Mouse (Mus musculus) kidney, postnatal 14 days (tissue): Measurements from ENCODE around the gene Sh3glb1.
A peak's percentile ranks its signal among the peaks of the same experiment; 100 is the strongest.

Experiments
- DNase-seq: peaks from one replicate; pipeline ENCODE4 v3.0.0; 2022; ENCODE audit warnings: mixed read lengths

The Sh3glb1 gene

DNA sequence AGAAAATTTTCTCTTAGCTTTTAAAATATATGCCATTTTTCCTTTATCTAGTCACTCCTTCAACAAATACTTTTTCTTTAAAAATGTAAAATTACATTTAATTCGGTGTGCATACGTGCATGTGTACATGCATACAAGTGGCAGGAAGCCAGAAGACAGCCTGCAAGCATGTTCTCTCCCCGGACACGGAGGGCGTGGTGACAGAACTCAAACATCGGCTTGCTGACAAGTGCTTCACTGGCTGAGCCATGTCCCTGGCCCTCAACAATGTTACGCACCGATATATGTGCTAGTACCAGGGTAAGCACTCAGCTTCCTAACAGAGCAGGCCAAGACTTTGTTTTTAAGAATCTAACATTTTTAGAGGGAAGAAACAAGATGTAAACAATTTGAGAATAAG lies 5.5 kb downstream of the Sh3glb1 start:
- no peak for DNase-seq

DNA sequence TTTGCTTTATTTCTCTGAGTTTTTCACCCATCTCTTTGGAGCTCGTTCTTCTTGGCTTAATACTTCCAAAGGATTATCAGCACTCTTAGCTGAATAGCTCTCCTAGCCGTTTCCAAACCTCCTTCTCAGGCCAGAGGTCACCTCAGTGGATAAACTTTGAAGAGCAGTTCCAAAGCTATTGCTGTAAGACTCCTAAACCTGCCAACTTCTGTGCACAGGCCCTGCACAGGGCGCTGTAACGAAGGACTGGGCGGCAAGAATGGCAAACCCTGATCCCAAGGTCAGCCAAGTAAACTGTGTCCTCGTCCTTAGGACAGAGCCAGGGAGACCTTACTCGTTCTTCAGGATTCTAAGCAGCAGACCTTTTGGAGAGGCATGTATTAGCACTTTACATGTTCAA lies 6.0 kb downstream of the Sh3glb1 start:
- DNase-seq: peak; percentile 48

DNA sequence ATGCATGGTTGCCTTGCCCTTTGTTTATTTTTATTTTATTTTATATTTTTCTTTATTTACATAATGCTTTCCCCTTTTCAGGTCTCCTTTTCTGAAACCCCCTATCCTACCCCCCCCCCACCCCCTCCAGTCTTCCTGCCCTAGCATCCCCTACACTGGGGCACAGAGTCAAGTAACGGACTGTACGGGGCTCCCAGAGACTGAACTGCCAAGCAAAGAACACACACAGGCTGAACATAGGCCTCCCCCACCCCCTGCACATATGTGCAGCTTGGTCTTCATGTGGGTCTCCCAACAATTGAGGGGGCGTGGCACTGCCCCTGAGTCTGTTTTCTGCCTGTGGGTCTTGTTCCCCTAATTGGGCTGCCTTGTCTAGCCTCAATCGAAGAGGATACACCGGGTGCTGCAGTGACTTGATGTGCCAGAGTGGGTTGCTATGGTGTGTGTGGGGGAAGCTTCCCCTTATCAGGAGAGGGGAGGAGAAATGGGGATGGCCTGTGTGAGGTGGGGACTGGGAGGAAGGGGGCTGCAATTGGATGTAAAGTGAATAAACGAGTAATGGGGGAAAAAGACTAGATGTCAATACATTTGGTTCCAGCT lies 8.4 kb downstream of the Sh3glb1 start:
- no peak for DNase-seq

DNA sequence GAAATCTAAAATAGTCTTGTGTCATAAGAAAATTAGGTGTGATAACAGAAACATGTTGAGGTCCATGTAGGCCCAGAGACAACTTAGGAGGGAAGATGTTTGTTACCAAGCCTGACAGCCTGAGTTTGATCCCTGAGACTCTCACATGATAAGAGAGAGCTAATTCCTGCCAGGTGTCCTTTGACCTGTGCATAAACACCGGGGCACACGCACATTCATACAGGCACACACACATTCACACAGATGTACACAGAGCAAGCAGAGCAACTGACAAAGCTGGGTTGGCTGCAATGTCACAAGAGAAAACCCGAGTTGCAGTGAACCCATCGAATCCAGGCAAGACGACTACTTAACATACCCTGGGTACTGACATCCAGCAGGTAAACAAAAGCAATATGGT lies 11.5 kb downstream of the Sh3glb1 start:
- no peak for DNase-seq

DNA sequence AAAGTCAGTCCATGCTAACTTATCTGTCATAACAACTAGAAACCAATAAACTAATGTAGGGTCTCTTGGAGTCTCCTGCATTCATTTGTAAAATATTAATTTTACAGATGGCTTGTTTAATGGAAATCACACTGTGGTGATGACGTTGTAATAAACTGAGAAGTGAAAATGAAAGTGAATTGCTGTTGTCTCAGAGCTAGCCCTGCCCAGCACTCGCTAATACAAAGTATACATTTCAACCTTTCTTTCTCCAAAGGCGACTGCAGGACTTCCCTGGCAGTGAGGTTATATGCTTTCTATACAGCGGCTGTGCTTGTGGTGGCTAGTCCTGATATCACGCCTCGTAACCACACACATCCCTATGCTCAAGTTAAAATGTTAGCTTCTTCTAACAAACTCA lies 16.2 kb downstream of the Sh3glb1 start:
- no peak for DNase-seq

DNA sequence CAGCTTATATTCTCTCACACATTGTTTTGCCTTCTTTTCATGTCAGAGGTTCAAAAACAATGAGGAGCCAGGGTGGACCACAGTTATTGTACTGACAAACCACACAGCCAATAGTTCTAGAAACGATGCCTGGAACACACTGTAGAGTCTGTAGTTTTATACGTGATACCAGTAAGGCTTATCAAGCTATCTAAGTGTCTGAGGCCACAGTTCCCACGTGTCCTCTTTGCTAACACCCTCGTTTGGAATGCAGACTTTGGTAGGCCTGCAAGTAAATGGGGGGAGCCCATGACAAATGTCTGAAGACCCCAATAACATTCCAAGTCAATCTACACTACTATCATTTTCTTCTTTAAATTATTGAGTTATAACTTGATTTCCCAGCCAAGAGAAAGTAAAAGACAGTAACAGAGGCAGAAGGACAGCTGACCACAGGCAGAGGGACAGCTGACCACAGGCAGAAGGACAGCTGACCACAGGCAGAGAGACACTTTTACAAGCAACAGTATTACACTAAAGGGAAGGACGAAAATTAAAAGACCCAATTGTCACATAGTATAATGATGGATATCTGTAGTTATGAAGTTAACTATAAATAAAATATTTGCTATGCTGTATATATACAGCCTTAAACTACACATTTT lies 21.2 kb downstream of the Sh3glb1 start:
- DNase-seq: no peak

DNA sequence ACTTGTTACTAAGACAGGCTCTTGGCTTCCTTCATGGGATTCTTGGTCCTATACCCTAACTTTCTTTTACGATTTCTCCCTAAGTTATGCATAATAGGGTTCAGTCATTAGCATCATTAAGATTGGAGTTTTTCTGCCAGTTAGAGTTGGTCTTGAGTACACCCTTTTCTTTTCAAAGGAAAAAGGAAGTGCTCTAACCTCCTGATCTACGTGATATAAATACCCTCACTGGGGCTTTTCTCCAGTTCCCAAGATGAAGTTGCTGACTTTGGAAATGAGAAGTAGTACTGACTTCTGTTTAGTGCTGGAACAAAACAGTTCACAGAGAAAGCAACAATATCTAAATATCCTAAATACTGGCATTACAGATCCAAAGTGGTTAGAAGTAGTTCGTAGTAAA lies 22.2 kb downstream of the Sh3glb1 start:
- no peak for DNase-seq

DNA sequence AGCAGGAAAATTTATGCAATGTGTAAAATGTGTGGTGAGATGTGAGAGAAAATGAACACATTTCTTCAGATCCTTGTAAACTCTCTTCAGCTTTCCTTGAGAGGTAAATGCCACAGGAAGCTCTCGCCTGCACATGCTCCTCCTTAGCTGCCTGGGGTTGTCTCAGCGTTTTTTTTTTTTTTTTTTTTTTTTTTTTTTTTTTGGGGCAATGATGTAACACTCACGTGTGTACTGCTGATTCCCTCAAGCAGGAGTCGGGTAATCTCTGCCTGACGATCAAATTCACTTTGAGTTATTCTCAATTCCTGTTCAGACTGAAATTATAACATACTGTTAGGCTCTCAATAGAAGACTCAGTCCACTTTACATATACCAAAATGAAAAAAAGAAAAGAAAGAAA lies 23.0 kb downstream of the Sh3glb1 start:
- DNase-seq: no peak

DNA sequence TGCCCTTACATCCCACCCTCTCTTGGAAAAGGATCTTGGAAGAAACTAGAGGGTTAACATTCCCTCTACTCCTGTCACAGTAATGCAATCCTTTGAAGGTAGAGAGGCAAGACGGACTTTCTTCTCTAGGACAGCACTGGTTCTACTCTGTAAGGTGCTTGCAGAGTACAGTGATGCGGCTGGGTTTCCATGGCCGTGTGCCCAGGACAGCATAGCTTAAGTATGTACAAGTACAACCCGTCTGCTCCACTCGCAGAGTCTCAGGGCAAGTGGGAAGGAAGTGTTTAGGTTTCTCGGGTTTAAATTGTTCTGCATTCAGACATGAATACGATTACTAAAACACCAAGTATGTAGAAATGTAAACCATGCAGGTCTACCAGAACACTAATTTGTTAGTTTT lies 25.2 kb downstream of the Sh3glb1 start:
- DNase-seq: no peak

DNA sequence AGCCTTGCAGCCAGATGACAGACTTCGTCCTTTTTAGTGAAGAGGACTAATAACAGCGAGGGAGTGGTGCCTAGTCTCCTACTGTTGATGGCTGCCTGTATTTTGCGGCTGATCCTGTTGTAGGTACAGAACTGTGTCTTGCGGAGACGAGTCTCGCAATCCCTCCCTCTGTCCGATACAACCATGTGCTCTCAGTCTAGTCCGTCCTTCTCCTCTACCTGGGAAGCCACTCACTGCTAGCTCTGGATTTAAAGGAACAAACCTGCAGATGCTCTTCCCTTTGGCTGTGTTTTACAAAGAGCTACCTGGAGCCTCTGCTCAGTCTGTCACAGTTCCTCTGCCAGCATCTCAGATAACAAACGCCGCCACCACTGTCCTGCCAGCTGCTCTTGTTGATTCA lies 26.1 kb downstream of the Sh3glb1 start:
- no peak for DNase-seq

DNA sequence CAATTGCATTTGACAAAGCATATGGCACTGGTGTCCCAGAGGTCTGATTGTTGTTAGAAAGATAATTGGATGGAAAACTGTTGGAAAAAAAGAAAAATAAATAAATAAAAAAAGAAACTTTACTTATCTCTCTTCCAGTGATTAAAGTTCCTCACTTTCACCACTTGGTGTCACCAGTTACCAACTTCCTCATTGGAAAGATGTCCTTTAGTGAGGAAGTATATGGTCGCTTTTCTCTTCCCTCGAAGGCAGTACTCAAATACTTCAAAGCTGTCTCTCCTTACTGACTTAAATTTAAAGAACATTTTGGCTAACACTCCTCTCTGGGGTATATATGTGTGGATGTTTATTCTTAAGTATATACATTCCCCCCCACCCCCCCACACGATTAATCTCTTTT lies 28.1 kb downstream of the Sh3glb1 start:
- peak; percentile 27 for DNase-seq

DNA sequence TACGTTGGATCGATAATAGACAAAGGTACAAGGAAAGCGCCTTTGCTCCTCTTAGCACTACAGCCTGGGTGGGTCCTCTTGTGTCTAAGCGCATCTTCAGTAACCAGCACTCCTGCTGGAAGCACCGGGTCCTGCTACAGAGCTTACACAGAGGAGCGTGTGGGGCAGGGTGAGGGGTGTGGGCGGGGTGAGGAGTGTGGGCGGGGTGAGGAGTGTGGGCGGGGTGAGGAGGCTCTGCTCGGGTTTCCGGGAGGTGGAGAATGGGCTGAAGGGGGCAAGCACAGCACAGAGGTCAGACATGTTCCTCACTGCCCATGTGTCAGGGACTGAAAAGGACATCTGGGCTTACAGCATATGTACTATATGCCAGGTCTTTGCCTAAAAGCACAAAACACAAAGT lies 30.9 kb downstream of the Sh3glb1 start:
- peak; percentile 26 for DNase-seq

DNA sequence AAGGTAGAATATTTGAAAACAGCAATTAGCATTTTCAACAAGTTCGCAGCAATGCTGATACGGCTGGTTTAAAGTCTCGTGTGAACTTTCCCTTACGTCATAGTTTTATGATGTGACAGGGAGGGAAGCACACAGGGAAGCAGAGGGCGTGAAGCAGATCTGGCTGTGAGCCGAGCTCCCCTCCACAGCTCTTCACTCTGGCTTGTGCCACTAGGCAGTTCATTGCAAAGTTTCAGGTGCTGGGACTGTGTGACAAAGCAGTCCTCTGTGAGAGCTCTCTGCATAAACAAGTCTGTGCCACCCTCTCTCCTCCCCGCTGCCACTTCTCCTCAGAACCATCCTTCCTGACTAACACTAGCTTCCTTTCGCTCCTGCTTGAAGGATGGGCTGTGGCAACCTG lies 31.9 kb downstream of the Sh3glb1 start:
- no peak for DNase-seq

DNA sequence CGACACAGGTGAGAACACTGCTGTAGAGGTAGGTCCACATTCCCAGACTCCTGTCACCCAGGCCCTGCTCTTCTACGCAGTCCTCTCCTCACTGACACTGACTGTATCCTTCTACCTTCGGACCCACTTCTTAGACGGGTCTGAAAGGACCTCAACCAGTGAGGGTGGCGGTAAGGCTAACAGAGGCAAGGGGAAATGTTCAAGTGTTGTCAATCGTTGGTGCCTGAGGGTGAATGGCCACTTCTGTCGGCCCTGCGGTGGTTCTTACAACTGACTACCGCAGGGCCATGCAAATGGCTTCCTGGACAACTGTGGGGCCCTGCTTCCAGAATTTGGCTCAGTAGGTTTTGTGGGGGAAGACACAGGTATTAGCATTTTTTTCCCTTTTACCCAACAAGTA lies 32.5 kb downstream of the Sh3glb1 start:
- no peak for DNase-seq

DNA sequence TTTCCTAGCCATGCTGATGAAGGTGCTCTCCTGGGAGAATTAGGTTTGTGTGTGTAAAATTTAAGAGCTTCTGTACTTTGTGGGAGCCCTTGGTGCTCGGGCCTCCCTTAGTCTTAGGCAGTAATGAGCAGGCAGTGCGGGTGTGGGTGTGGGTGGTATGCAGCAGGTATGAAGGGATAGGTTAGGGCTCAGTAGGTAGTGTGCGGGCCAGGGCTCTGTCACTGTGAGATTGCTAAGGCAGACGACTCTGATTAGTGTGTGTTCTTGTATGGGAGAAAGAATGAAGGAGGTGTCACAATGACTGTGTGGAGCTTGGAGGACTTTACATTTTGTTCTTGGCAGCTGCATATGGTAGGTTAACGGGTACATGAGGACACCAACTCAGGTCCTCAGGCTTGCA lies 34.0 kb downstream of the Sh3glb1 start:
- no peak for DNase-seq

DNA sequence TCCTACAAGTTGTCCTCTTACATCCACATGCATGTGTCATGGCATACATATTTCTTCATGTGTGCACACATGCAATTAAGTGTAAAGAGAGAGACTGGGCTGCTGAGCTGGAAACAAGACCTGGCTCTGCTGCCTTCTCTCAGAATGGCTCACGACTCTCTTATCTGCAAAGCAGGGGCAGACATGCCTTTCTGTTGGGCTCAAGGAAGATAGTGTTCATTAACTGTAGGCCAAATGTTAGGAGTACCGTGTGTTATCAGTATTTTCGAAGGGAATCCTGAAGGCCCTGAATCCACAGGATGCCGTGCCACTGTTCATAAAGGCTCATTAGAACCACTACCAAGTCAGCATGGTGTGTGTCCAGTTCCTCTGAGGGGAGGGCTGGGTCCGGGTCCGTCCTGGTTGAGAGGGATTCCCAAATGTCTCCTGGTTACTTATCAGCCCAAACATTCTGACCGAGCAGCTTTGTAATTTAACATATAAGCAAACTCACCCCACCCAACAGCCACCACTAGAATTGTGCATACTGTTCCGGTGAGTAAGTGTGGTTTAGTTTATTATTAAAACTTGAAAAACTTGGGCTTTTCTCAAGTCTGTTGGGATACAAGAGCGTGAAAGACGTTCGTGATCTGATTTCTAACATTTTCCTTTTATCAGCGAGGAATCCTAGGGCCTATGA lies 36.9 kb downstream of the Sh3glb1 start:
- no peak for DNase-seq

DNA sequence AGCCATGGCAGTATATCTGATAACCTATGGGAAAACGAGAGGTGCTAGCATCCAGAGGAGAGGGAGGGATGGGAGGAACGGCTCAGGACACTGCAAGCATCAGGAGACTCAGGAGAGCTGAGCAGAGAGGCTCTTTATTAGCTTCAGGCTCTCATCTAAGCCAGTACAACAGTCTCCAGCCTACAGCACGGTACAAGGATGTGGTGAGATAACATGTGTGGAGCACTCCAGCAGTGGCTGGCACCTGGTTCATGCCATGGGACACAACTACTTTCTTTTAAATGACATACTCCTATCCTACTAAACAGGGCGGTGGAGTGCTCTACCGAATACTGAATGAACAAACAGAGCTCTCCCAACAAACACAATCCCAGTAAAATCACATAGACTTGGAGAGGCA lies 38.6 kb downstream of the Sh3glb1 start:
- no peak for DNase-seq

DNA sequence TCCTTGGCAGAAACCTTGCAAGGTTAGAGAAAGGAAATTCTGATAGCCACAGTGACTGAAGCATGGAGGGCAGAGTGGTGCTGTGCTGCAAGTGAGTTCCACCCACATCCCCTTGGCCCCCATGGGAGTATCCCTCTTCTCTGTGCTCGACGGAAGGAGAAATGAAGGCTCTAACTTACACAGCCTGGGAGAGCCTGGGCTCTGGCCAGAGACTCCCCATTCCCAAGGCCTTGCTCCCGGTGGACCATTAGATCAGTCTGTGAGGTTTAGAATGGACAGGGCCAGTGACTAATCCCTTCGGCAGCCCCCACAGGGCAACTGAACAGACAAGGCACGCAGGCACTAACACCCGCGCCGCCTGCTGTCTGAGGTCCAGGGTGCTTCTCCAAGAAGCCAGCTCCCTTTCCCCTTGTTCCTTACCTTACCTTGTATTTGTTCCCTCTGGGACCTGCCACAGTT lies 40.4 kb downstream of the Sh3glb1 start:
- DNase-seq: no peak

DNA sequence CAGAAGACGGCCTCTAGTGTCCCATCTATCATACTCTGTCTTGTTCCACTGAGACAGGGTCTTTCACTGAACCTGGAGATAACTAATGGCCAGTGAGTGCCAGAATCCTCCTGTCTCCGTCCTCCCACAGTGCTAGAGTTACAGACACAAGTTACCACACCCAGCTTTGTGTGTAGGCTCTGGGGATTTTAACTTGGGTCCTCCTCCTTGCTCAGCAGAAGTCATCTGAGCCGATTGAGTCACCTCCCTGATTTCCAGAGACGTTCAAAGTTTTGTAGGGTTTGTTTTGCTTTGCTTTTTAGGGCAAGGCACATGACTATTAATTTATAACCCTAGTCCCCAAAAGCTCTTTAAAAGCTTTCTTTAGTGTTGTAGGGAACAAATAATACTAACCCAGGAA lies 41.0 kb downstream of the Sh3glb1 start:
- no peak for DNase-seq

DNA sequence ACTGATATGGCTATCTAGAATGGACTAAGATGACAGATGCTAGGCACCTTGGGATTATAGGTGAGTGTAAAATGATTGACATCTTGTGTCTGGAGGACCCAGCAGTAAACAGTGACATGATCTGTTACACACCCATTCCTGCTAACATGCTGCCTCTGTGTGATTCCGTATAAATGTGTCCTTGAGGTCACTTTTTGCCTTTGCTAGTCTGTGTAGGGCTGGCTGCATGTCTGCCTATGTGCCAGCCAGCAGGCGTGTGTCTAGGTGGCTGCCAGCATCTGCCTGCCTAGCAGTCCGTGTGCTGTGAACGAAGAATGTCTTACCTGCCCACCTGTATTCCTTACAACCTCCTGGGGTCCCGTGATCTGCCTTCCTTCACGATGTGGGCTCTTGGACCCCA lies 42.4 kb downstream of the Sh3glb1 start:
- DNase-seq: no peak

DNA sequence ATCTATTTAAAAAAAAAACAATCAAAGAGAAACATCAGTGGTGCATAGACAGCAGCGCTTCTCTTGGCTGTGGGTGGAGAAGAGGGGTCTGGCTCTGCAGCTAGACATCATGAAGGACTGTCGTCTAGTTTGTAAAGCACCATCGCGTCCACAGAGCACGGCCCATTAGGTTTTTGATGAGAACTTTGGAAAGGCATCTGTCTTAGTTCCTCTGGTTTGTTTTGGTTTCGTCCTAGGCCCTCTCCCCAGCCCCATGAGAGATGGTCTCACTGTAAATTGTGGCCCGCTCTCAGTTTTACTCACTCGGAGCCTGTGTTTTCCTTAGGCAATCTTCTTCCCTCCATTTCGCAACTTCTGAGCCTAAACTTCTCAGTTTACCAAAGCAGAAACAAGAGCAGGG lies 43.9 kb downstream of the Sh3glb1 start:
- no peak for DNase-seq

DNA sequence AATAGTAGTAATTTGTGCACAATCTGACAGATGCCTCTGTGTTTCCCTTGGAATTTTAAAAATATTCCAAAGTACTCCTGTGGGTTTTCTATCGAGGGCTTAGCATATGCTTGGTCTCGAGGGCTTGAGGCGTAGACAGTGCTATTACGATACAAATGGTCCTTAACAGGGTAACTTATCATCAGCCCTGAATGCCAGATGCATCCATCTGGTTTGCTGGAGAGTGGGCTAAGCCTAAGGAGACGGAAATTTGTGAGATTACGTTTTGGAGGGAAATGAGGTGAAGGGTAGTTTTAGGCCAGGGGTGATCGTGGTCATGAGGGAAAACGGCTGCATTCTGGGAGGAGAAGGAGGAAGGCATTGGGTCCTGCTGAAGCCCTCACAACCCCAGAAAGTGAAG lies 48.1 kb downstream of the Sh3glb1 start:
- DNase-seq: no peak

DNA sequence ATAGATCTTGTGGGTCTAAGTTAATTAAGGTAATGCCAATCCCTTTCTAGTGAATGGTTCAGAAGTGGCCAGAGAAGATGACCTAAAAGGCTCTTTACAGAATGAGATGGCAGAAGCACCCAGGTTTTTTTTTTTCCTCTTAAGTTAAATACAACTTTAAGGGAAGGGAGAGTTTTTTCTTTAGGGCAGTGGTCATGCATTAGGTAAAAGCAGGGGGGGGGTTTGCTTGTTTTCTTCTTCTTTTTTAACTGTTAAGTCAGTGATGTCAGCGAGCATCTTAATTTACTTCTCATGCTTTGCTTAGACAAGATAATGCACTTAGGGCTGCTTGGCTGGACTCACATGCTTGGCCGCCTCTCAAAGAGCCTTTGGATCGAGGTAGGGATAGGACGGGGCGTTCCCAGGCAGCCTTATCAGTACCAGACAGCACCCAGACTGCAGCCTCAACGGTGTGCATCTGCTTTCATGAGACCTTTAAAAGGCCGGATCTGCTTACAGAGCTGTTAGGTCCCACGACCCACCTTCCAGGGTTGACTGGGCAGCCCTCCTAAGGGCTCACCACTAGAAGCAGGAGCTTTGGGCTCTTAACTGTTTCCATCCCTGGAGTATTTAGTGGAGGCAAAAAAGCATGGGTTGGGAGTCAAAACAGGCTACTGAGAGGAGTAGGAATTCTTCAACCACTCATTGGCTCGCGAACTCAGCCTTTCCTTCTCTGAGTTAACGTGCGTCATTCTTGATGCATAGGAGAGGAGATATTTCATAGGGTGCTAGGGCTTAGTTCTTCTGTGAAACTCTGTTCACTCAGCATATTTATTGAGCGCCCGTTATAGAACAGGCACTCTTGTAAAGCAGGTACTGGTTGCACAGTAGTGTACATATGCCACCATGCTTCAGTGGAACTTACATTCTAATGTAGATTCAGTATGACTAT lies 49.9 kb downstream of the Sh3glb1 start:
- DNase-seq: no peak
